Mouse (Mus musculus) MN1 (cell line): ENCODE measurements around the gene Angptl7.
A peak's percentile ranks its signal among the peaks of the same experiment; 100 is the strongest.

ENCODE experiments used
- DNase-seq: peaks from one replicate; pipeline ENCODE4 v3.0.0-alpha.2; 2016; ENCODE audit warnings: low spot score

The Angptl7 gene

DNA sequence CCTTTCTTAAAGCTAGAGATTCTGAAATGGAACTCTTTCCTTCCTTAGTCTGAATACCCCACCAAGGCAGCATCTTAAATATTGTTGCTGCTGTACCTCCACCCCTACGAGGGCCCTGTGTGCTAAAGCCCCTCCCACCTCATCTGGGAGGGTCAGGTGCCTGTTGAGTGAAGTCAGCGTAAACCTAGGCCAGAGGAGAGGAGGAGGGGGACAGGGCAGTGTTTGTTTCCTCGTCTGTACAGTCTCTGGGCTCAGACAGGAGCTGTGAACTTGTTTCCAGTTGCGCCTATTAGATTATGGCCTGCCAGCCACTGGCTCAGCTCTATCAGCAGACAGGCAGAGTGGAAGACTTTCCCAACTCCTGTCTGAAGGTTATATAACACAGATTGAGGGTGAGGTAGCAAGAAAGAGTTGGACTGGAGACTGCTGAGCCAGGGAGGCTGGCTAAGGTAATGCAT, at the start of gene Angptl7:
Angptl7 (minus strand) TSS at position 51 of the 458 bp plus-strand sequence.
- DNase-seq = peak; percentile 63

DNA sequence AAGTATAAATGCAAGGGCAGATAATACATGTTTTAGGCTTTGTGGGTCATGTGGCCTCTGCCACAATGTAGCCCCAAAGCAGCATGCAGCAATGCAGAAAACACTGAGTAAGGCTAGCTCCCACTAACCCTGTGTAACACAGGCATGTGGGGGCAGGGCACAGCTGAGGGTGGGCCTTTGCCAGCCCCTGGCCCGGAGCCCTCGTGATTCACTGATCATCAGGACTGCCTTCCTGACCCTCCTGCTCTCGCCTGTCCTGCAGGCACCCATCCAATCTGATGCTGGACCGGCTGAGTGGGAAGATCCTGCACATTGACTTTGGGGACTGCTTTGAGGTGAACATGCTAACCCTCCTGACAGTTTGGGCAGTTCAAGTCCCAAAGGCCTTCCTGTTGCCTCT, 48.8 kb upstream of the Angptl7 start:
- no peak for DNase-seq

DNA sequence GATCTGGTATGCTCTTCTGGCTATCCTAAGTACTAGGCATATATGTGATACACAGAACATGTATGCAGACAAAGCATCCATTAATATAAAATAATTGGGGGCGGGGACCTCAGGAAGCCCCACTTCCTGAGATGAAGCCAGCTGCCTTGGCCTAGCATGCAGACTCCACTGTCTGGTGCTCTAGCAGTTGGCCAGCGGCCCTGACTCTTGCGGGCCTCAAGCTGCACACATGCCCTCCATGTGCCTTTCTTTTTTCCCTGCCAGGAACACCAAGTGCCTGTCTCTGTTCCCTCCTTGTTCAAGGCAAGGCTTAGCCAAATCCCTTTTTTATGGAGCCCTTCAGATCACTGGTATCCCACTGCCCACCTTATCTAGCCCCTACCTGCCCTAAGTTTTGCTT, 35.6 kb upstream of the Angptl7 start:
- DNase-seq = no peak

DNA sequence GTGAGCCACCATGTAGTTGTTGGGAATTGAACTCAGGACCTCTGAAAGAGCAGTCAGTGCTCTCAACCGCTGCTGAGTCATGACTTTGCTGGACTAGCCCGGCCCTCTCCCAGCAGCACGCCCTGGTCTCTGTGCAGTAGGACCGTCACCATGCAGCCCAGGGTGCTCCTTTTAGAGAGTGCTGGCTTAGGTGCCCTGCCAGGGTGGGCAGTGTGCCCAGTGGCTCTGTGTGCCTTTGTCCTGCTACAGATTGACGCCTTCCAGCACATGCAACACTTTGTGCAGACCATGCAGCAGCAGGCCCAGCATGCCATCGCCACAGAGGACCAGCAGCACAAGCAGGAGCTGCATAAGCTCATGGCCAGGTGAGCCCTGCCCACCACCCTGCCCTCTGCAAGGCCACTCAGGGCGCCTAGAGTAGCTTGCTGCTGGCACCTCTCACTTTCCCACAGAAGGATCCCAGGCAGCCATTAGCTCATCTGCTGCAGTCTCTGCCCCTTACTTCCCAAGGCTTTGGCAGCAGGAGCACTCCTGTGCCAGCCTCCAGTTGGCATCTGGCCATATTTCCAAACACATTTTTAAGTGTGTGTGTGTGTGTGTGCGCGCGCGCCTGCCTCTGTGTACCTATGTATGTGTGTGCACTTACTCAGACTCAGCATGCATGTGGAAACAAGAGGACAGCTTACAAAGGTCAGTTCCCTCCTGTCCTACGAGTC, 33.5 kb upstream of the Angptl7 start:
- DNase-seq = peak; percentile 82

GRCm38 (mm10) chr4:148532516-148532915, 32.3 kb upstream of the Angptl7 start:
- no peak for DNase-seq

GRCm38 (mm10) chr4:148531341-148531740, 31.1 kb upstream of the Angptl7 start:
- no peak for DNase-seq

DNA sequence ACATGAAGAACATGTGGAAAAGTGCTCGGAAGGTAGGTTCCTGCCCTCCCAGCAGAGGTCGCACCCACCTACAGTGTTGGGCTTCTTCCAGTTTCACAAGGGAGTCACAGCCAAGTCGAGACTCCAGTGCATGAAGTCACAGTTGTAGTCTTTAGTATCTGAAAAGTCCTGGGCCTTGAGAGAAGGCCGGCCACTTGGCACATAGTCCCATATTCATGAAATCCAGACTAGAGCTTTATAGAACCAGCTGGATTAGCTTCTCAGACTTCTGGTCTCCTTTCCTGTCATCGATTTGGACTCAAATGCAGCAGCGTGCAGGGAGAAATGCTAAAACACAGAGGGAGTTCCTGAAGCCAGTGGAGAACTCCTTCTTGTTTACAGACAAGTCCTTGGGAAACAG, 30.5 kb upstream of the Angptl7 start:
- DNase-seq = no peak

DNA sequence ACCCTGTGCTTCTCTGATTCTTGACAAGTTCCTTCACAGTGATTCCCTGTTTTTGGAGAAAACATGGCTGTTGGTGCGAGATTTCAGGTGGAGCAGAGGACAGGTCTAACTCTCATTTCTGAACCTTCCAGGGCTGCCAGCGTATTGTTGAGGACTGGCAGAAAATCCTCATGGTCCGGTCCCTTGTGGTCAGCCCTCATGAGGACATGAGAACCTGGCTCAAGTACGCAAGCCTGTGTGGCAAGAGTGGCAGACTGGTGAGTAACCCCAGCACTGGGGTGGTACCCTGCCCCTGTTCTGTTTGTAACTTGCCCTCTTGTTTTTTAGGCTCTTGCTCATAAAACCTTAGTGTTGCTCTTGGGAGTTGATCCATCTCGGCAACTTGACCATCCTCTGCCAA, 30.1 kb upstream of the Angptl7 start:
- no peak for DNase-seq

GRCm38 (mm10) chr4:148527158-148527910, 27.1 kb upstream of the Angptl7 start:
- DNase-seq = no peak

- peak; percentile 90 for DNase-seq
Observed at GRCm38 (mm10) chr4:148523538-148523937, 23.3 kb upstream of the Angptl7 start.

- DNase-seq = no peak
Observed at GRCm38 (mm10) chr4:148518235-148518795, 18.1 kb upstream of the Angptl7 start.

DNA sequence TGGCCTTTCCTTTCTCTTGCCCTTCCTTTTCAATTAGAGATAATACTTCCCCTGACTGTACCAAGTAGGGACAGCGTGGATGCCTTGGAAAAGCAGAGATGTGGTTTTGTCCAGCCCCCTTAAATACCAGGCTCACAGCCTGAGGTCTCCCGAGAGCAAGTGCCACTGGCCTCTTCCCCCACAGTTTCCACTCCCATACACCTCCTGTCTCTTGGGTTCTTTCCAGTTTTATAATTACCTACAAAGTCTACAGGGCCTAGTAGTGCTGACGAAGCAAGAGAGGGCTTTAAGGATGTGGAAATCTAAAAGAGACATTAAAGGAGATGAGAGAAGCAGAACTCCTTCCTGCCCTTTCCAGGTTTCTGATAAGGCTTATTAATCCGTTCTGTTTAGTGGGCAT, 17.5 kb upstream of the Angptl7 start:
- no peak for DNase-seq

- no peak for DNase-seq
Observed at GRCm38 (mm10) chr4:148515313-148515712, 15.1 kb upstream of the Angptl7 start.

DNA sequence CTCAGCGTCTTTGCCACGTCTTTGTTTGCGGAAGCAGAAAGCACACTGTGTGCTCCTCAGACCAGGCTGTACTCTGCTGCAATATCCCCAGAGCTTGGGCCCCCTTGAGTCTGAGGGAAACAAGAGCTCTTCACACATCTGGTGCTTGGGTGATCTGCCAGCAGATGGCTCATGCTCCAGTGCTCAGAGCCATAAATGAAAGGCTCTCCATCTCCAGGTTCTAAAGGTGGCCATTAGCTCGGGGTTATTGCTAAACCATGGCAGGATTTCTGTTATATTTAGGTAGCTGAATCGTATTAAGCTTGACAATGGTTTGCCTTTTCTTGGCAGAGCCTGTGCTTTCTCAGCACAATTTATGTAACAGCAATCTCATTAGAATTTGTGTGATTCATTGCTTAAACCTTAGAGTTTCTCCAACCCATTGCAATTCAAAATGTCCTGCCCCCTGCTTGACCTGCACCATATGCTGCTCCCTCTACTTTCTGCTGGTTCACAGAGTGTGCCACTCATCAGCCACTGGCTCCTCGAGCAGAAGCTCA, 12.8 kb upstream of the Angptl7 start:
- peak; percentile 74 for DNase-seq

DNA sequence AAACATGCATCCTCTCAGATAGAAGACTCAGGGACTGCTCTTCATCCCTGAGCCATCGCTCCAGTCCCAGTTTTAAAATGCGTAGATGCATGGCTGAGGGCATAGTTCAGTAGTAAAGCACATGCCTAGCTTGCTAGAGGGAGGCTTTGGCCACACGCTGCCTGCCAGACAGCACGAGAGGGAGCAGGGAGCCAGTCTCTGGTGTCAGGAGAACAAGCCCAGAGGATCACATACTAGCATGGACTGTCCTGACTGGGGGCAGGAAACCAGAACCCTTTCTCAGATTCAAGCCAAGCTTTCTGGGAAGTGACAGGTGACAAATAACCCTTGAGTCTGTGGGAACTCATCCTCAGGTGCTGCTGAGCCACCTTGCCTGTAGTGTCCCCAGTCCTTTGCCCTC, 11.1 kb upstream of the Angptl7 start:
- DNase-seq = no peak

GRCm38 (mm10) chr4:148510691-148511090, 10.4 kb upstream of the Angptl7 start:
- no peak for DNase-seq

GRCm38 (mm10) chr4:148509450-148510084, 9.3 kb upstream of the Angptl7 start:
- DNase-seq = no peak

GRCm38 (mm10) chr4:148508084-148508849, 8.0 kb upstream of the Angptl7 start:
- DNase-seq = no peak

- no peak for DNase-seq
Observed at GRCm38 (mm10) chr4:148507585-148507984, 7.3 kb upstream of the Angptl7 start.

DNA sequence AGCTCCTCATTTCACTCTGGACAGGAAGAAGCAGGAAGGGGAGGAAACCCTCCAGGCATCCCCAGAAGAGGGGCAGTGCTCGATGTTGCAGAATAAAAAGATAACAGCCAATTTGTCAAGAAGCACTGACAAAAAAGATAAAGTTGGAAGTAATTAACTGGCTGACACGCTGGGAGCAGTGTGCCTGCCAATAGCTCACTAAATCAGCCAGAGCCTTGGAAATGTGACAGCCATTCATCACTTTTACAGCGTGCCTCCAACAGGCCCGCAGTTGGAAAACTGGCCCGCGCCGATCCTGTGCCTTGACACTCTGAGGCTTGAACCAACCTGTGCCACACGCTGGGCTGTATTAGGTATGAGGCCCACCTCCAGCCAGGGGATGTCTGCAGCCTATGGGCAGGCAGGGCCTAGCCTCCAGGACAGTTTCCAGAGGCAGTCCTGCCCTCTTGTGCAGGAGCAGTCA, 4.3 kb upstream of the Angptl7 start:
- peak; percentile 54 for DNase-seq
